Mouse (Mus musculus): ENCODE measurements at regions not wholly inside any gene's neighbourhood (a gene's known extent, or its start where the extent isn't known, plus 50 kb on each side); places are given as distances from the start of the nearest gene placed in this dataset.

- no peak for DNase-seq (ENCODE audit: low spot score)
- WGBS: 89% methylated on average over 3 of the region's 3 CpGs
- Histone ChIP-seq H3K9me3 (replicated peaks; ENCODE audit: control insufficient read depth, low read length) (no peaks in the 10 kb centered on the region), H3K4me3 (ENCODE audit: low read depth, low read length) (no peak overlapping the region), H3K27me3 (ENCODE audit: control insufficient read depth, insufficient read depth, low read length) (no peaks in the 10 kb centered on the region), H3K36me3 (replicated peaks; ENCODE audit: control insufficient read depth, insufficient read depth, low read depth, low read length) (no peaks in the 10 kb centered on the region), H3K4me2 (ENCODE audit: low read depth, low read length) (no peak overlapping the region), H3K27ac (replicated peaks; ENCODE audit: low read depth, low read length) (no peak overlapping the region), H3K4me1 (ENCODE audit: control insufficient read depth, insufficient read depth, low read length) (no peaks in the 10 kb centered on the region), H3K9ac (replicated peaks; ENCODE audit: low read length) (no peak overlapping the region)
- no peak for ATAC-seq (replicated peaks; ENCODE audit: insufficient number of reproducible peaks, low FRiP score, low TSS enrichment, low read depth)
Observed at GRCm38 (mm10) chr12:110081831-110082615, 196.8 kb upstream of the Dio3 start.

GRCm38 (mm10) chr12:110082921-110083320, 195.9 kb upstream of the Dio3 start:
- Histone ChIP-seq H3K9ac (replicated peaks; ENCODE audit: low read length) (no peak overlapping the region), H3K27ac (replicated peaks; ENCODE audit: low read depth, low read length) (no peak overlapping the region), H3K4me2 (ENCODE audit: low read depth, low read length) (no peak overlapping the region), H3K36me3 (replicated peaks; ENCODE audit: control insufficient read depth, insufficient read depth, low read depth, low read length) (no peaks in the 10 kb centered on the region), H3K4me3 (ENCODE audit: low read depth, low read length) (no peak overlapping the region), H3K9me3 (replicated peaks; ENCODE audit: control insufficient read depth, low read length) (no peaks in the 10 kb centered on the region), H3K4me1 (ENCODE audit: control insufficient read depth, insufficient read depth, low read length) (no peaks in the 10 kb centered on the region), H3K27me3 (ENCODE audit: control insufficient read depth, insufficient read depth, low read length) (no peaks in the 10 kb centered on the region)
- no peak for ATAC-seq (replicated peaks; ENCODE audit: insufficient number of reproducible peaks, low FRiP score, low TSS enrichment, low read depth)
- WGBS: 51% methylated on average over 13 of the region's 13 CpGs
- DNase-seq (ENCODE audit: low spot score): no peak

GRCm38 (mm10) chr12:110083471-110083870, 195.4 kb upstream of the Dio3 start:
- Histone ChIP-seq H3K4me1 (ENCODE audit: control insufficient read depth, insufficient read depth, low read length) (no peaks in the 10 kb centered on the region), H3K27ac (replicated peaks; ENCODE audit: low read depth, low read length) (no peak overlapping the region), H3K9ac (replicated peaks; ENCODE audit: low read length) (no peak overlapping the region), H3K27me3 (ENCODE audit: control insufficient read depth, insufficient read depth, low read length) (no peaks in the 10 kb centered on the region), H3K9me3 (replicated peaks; ENCODE audit: control insufficient read depth, low read length) (no peaks in the 10 kb centered on the region), H3K4me3 (ENCODE audit: low read depth, low read length) (no peak overlapping the region), H3K36me3 (replicated peaks; ENCODE audit: control insufficient read depth, insufficient read depth, low read depth, low read length) (no peaks in the 10 kb centered on the region), H3K4me2 (ENCODE audit: low read depth, low read length) (no peak overlapping the region)
- 64% methylated on average over 5 of the region's 5 CpGs for WGBS
- DNase-seq (ENCODE audit: low spot score) (no peak), ATAC-seq (replicated peaks; ENCODE audit: insufficient number of reproducible peaks, low FRiP score, low TSS enrichment, low read depth) (no peak)

- no peak overlapping the region for H3K27ac ChIP-seq (replicated peaks; ENCODE audit: low read depth, low read length)
- no peak overlapping the region for H3K4me3 ChIP-seq (ENCODE audit: low read depth, low read length)
- ATAC-seq (replicated peaks; ENCODE audit: insufficient number of reproducible peaks, low FRiP score, low TSS enrichment, low read depth): no peak
- no peak overlapping the region for H3K9ac ChIP-seq (replicated peaks; ENCODE audit: low read length)
- WGBS: 85% methylated on average over 2 of the region's 2 CpGs
- H3K9me3 ChIP-seq (replicated peaks; ENCODE audit: control insufficient read depth, low read length): no peaks in the 10 kb centered on the region
- no peak for DNase-seq (ENCODE audit: low spot score)
- no peaks in the 10 kb centered on the region for H3K4me1 ChIP-seq (ENCODE audit: control insufficient read depth, insufficient read depth, low read length)
- H3K36me3 ChIP-seq (replicated peaks; ENCODE audit: control insufficient read depth, insufficient read depth, low read depth, low read length): no peaks in the 10 kb centered on the region
- no peak overlapping the region for H3K4me2 ChIP-seq (ENCODE audit: low read depth, low read length)
- H3K27me3 ChIP-seq (ENCODE audit: control insufficient read depth, insufficient read depth, low read length): no peaks in the 10 kb centered on the region
Observed at GRCm38 (mm10) chr12:110086921-110087320, 191.9 kb upstream of the Dio3 start.

- Histone ChIP-seq H3K9me3 (replicated peaks; ENCODE audit: control insufficient read depth, low read length) (no peaks in the 10 kb centered on the region), H3K36me3 (replicated peaks; ENCODE audit: control insufficient read depth, insufficient read depth, low read depth, low read length) (no peaks in the 10 kb centered on the region), H3K4me2 (ENCODE audit: low read depth, low read length) (no peak overlapping the region), H3K4me1 (ENCODE audit: control insufficient read depth, insufficient read depth, low read length) (no peaks in the 10 kb centered on the region), H3K27me3 (ENCODE audit: control insufficient read depth, insufficient read depth, low read length) (no peaks in the 10 kb centered on the region), H3K9ac (replicated peaks; ENCODE audit: low read length) (no peak overlapping the region), H3K27ac (replicated peaks; ENCODE audit: low read depth, low read length) (no peak overlapping the region), H3K4me3 (ENCODE audit: low read depth, low read length) (no peak overlapping the region)
- DNase-seq (ENCODE audit: low spot score) (no peak), ATAC-seq (replicated peaks; ENCODE audit: insufficient number of reproducible peaks, low FRiP score, low TSS enrichment, low read depth) (no peak)
Observed at GRCm38 (mm10) chr12:110087812-110088211, 191.1 kb upstream of the Dio3 start.

- no peaks in the 10 kb centered on the region for H3K4me1 ChIP-seq (ENCODE audit: control insufficient read depth, insufficient read depth, low read length)
- H3K27me3 ChIP-seq (ENCODE audit: control insufficient read depth, insufficient read depth, low read length): no peaks in the 10 kb centered on the region
- no peak overlapping the region for H3K4me3 ChIP-seq (ENCODE audit: low read depth, low read length)
- no peak for DNase-seq (ENCODE audit: low spot score)
- H3K36me3 ChIP-seq (replicated peaks; ENCODE audit: control insufficient read depth, insufficient read depth, low read depth, low read length): no peaks in the 10 kb centered on the region
- no peak overlapping the region for H3K27ac ChIP-seq (replicated peaks; ENCODE audit: low read depth, low read length)
- no peak overlapping the region for H3K9ac ChIP-seq (replicated peaks; ENCODE audit: low read length)
- H3K4me2 ChIP-seq (ENCODE audit: low read depth, low read length): no peak overlapping the region
- 86% methylated on average over 7 of the region's 7 CpGs for WGBS
- no peaks in the 10 kb centered on the region for H3K9me3 ChIP-seq (replicated peaks; ENCODE audit: control insufficient read depth, low read length)
- ATAC-seq (replicated peaks; ENCODE audit: insufficient number of reproducible peaks, low FRiP score, low TSS enrichment, low read depth): no peak
Observed at GRCm38 (mm10) chr12:110102186-110102585, 176.7 kb upstream of the Dio3 start.

GRCm38 (mm10) chr12:110112051-110112722, 166.7 kb upstream of the Dio3 start:
- Histone ChIP-seq H3K4me2 (ENCODE audit: low read depth, low read length) (no peak overlapping the region), H3K4me1 (ENCODE audit: control insufficient read depth, insufficient read depth, low read length) (no peaks in the 10 kb centered on the region), H3K9ac (replicated peaks; ENCODE audit: low read length) (no peak overlapping the region), H3K27ac (replicated peaks; ENCODE audit: low read depth, low read length) (no peak overlapping the region), H3K9me3 (replicated peaks; ENCODE audit: control insufficient read depth, low read length) (no peaks in the 10 kb centered on the region), H3K4me3 (ENCODE audit: low read depth, low read length) (no peak overlapping the region), H3K27me3 (ENCODE audit: control insufficient read depth, insufficient read depth, low read length) (no peaks in the 10 kb centered on the region), H3K36me3 (replicated peaks; ENCODE audit: control insufficient read depth, insufficient read depth, low read depth, low read length) (no peaks in the 10 kb centered on the region)
- WGBS: 70% methylated on average over 11 of the region's 11 CpGs
- DNase-seq (ENCODE audit: low spot score): no peak
- no peak for ATAC-seq (replicated peaks; ENCODE audit: insufficient number of reproducible peaks, low FRiP score, low TSS enrichment, low read depth)

- Histone ChIP-seq H3K4me1 (ENCODE audit: control insufficient read depth, insufficient read depth, low read length) (no peaks in the 10 kb centered on the region), H3K27ac (replicated peaks; ENCODE audit: low read depth, low read length) (no peak overlapping the region), H3K36me3 (replicated peaks; ENCODE audit: control insufficient read depth, insufficient read depth, low read depth, low read length) (no peaks in the 10 kb centered on the region), H3K27me3 (ENCODE audit: control insufficient read depth, insufficient read depth, low read length) (no peaks in the 10 kb centered on the region), H3K9ac (replicated peaks; ENCODE audit: low read length) (no peak overlapping the region), H3K4me2 (ENCODE audit: low read depth, low read length) (no peak overlapping the region), H3K9me3 (replicated peaks; ENCODE audit: control insufficient read depth, low read length) (no peaks in the 10 kb centered on the region), H3K4me3 (ENCODE audit: low read depth, low read length) (no peak overlapping the region)
- ATAC-seq (replicated peaks; ENCODE audit: insufficient number of reproducible peaks, low FRiP score, low TSS enrichment, low read depth) (no peak), DNase-seq (ENCODE audit: low spot score) (no peak)
- 82% methylated on average over 7 of the region's 7 CpGs for WGBS
Observed at GRCm38 (mm10) chr12:110112723-110113105, 166.2 kb upstream of the Dio3 start.
